Mouse (Mus musculus) urinary bladder, adult 2 months (tissue): ENCODE results near the gene Gm21985. TPM values are rescaled to one million over a fixed set of nuclear protein-coding genes. Genes with fewer than 3 reads are reported as not detected.
"Not testable (repeated sequence)": the region's sequence is repeated elsewhere in the genome, so short reads cannot be mapped to it uniquely, and the experiment has no call there.

Source experiments
- DNase-seq: peaks from one replicate; pipeline ENCODE4 v3.0.0; 2022; ENCODE audit warnings: low spot score
- polyA plus RNA-seq: library from polyadenylated mRNA; depleted of rRNA; stranded (reverse); fragments of >200 nt; gene quantifications from 2 replicates; pipeline ENCODE4 v1.2.3, GENCODE M21; 2012

The Gm21985 gene
- polyA plus RNA-seq, 1 experiment, result 0.03 TPM

- DNase-seq, result peak; percentile 85
Observed at GRCm38 (mm10) chr2:112265448-112266241, 469 bp upstream of the Gm21985 start, which contains the start of gene Slc12a6. Gene Slc12a6 (plus strand): TSS chr2:112265825.

DNA sequence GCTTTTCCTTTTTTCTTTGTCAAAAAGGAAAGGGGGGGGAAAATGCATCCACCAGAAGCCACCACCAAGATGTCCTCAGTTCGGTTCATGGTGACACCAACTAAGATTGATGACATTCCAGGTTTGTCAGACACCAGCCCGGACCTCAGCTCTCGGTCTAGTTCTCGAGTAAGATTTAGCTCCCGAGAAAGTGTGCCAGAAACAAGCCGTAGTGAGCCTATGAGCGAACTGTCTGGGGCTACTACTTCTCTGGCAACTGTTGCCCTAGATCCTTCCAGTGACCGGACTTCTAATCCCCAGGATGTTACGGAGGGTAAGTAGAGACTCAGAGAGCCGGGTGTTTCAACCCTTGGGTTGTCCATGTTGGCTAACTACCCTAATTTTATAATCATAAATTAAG lies 666 bp downstream of the Gm21985 start:
- no peak for DNase-seq

- DNase-seq, result no peak
Observed at GRCm38 (mm10) chr2:112267547-112268269, 1.6 kb downstream of the Gm21985 start.

DNA sequence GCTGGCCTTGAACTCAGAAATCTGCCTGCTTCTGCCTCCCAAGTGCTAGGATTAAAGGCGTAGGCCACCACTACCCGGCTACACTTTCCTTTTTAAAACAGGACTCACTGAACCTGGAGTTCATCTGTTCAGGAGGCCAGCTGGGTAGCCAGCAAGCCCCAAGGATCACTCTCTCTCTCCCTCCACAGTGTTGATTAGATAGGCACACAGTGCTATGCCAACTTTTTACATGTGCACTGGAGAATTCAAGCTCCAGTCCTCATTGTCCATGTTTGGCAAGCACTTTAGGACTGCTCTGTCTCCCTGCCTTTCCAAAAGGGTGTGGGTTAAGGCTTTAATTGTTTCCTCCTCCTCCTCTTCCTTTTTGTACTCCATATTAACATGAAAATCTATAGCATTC lies 3.9 kb downstream of the Gm21985 start:
- no peak for DNase-seq

- no peak for DNase-seq
Observed at GRCm38 (mm10) chr2:112272909-112273308, 6.8 kb downstream of the Gm21985 start.

- DNase-seq, result no peak
Observed at GRCm38 (mm10) chr2:112273474-112273873, 7.4 kb downstream of the Gm21985 start.

DNA sequence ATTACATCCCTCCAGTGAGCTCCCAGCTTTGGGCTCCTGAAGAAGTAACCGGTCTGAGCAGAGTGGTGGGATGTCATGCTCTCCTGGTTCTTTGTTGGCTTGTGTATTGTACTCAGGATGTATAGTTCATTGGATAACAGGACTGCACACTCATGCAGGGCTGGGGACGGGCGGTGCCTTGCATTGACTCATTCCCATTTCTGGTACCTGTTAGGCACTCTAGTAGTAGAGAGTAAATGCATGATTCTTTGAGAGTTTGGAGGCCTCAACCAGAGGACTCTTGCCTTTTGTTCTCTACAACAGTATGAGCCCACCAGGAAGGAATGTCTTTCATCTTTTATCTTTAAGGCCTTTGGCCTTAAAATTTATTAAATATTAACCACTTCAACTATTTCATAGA lies 10.8 kb downstream of the Gm21985 start:
- no peak for DNase-seq

DNA sequence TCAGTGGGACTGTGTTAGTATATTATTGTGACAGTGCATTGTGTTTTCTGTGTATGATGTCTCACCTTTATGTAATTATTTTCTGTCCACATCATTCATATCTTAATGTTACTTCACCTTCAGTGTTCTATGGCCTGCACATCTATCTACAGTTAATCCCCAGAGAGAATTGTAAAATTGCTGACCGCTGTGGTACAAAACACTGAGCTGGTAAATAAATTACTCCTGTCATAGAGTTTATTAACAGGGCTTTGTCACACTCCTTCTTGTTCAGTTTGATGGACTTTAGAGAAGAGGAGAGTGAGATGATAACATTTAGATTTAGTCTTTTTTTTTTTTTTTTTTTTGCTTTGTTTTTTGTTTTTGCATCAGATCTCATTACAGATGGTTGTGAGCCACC lies 16.7 kb downstream of the Gm21985 start:
- DNase-seq, result no peak

DNA sequence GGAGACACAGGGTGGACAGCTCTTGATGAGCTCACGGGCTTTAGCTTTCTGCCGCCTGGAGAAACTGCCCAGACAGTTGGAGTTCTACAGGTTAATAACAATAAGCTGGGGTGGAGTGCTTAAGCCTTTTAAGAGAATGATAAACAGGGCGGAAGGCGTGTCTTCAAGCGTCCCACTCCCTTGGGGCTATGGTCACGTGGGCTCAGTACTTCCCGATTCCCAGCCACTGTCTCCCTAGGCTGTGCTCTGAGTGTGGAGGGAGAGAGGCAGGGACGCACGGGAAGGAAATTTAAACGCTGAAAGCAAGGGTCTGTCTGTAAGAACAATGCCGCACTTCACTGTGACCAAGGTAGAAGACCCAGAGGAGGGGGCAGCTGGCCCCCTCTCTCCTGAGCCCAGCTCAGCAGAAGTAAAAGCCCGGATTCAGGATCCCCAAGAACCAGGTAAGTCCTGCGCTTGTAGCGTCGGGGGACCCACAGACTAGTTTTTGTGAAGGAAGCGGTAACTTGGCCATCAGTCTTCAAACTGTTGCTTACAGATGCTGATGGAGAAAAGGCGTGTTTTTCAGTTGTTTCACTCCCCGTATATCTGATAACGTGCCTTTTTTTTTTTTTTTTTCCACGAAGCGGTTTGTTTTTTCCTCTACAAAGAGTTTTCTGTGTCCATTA lies 18.4 kb downstream of the Gm21985 start:
- peak; percentile 42 for DNase-seq

GRCm38 (mm10) chr2:112285031-112285390 lies 18.9 kb downstream of the Gm21985 start:
- no peak for DNase-seq

DNA sequence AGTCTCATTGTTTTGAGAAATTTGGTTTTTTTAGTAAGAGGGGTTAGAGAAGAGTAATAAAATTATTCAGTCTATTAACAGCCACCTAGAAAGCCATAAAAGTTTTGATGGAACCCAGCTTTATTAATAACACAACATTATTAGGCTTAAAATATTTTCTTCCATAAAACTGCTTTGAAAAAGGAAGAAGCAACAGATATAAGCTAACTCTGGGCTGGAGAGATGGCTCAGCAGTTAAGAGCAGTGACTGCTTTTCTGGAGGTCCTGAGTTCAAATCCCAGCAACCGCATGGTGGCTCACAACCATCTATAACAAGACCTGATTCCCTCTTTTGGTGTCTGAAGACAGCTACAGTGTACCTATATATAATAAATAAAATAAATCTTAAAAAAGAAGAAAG lies 19.9 kb downstream of the Gm21985 start:
- DNase-seq, result not testable (repeated sequence)

GRCm38 (mm10) chr2:112287059-112287458 lies 20.9 kb downstream of the Gm21985 start:
- no peak for DNase-seq

GRCm38 (mm10) chr2:112289507-112289906 lies 23.4 kb downstream of the Gm21985 start:
- DNase-seq, result no peak

GRCm38 (mm10) chr2:112292823-112293222 lies 26.7 kb downstream of the Gm21985 start:
- DNase-seq, result no peak

DNA sequence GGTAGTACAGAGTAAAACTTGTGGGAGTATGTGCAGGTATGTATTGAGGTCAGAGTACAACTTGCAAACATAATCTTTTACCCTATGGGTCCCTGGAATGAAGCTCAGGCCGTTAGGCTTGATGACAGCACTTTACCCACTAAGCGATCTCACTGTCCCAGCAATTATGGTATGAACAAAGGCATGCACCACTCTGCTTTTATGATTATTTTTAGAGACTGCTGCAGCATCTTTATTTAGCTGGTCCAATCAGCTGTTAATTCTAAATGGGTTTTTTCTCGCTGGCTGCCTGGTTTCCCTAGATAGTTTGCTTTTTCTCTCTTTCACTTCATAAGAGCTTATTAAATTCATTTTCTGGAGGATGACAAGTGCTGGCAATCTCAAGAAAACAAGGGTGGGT lies 30.1 kb downstream of the Gm21985 start:
- DNase-seq, result no peak

- no peak for DNase-seq
Observed at GRCm38 (mm10) chr2:112298221-112298620, 32.1 kb downstream of the Gm21985 start.

DNA sequence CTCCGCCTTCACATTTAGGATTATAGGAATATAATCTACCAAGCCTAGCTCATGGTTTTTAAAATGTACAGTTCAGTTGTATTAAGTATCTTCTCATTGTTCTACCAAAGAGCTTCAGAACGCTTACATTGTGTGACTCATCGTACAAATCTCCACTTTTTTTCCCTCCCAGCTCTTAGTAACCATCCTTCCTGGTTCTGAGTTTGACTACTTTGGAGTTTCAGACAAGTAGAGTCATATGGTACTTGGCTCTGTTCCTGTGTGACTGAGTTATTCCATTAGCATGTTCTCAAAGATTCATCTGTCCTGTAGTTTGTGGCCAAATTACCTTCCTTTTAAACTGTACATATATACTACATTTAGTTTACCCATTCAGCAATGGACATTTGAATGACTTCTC lies 42.6 kb downstream of the Gm21985 start:
- no peak for DNase-seq

- DNase-seq, result no peak
Observed at GRCm38 (mm10) chr2:112309161-112309600, 43.1 kb downstream of the Gm21985 start.

GRCm38 (mm10) chr2:112315638-112316037 lies 49.5 kb downstream of the Gm21985 start:
- no peak for DNase-seq

GRCm38 (mm10) chr2:112318227-112318626 lies 52.1 kb downstream of the Gm21985 start:
- no peak for DNase-seq

DNA sequence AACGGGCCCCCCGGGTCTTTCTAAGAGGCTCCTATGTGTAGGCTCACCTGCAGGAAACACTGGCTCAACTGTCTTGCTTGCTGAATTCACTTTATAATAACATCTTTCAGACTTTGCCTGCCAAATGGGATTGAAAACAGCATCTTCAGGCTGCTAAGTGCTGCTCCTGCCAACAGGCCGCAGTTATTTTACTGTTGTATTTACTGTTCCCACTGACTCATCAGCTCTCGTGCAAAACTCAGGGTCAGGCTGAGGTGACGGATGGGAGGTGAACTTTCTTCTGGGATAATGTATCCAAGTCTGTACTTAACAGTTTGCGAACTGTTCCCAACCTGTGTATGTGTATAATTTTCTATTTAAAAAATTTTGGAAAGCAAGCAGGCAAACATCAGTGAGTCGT lies 52.8 kb downstream of the Gm21985 start:
- DNase-seq, result no peak

DNA sequence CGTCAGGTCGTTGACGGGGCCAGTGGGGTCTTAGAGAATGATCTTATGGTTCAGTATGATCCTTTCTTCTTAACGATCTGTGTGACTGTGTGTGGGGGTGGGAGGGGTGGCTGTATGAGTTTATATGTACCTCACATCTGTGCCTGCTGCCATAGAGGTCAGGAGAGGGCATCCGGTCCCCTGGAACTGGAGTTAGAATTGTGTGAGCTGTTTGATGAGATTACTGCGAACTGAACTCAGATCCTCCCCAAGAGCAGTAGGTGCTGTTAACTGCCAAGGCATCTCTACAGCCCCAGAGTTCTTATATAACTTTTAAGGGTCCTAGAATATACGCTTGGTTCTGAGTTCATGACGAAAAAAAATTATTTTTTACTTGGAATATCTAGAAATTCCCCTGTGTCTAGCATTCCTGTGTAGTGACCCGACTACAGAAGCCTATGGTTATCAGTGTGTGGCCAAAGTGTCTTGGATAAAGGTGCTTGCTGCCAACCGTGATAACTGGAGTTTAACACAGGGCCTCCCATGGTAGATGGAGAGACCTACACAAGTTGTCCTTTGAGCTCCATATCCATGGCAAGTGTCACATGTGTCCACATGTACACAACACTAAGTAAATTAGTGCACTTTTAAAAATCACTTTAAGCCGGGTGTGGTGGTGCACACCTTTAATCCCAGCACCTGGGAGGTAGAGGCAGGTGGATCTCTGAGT lies 62.1 kb downstream of the Gm21985 start:
- DNase-seq, result no peak
